Mouse (Mus musculus) bone marrow, adult 2 months (tissue): ENCODE results near the gene Tubgcp3.

ENCODE experiments used
- CTCF ChIP-seq: fragments of 200-500 bp; IDR thresholded peaks from 2 replicates; pipeline ENCODE4 v1.5.1; 2011; ENCODE audit warnings: low read length, control low read depth; ENCODE audit not compliant: control insufficient read depth, insufficient read depth
- POLR2A ChIP-seq: fragments of 200-500 bp; IDR thresholded peaks from 2 replicates; pipeline ENCODE4 v1.6.1; 2011; ENCODE audit warnings: low read depth, mild to moderate bottlenecking, control low read depth, low read length, borderline replicate concordance; ENCODE audit not compliant: control insufficient read depth

DNA sequence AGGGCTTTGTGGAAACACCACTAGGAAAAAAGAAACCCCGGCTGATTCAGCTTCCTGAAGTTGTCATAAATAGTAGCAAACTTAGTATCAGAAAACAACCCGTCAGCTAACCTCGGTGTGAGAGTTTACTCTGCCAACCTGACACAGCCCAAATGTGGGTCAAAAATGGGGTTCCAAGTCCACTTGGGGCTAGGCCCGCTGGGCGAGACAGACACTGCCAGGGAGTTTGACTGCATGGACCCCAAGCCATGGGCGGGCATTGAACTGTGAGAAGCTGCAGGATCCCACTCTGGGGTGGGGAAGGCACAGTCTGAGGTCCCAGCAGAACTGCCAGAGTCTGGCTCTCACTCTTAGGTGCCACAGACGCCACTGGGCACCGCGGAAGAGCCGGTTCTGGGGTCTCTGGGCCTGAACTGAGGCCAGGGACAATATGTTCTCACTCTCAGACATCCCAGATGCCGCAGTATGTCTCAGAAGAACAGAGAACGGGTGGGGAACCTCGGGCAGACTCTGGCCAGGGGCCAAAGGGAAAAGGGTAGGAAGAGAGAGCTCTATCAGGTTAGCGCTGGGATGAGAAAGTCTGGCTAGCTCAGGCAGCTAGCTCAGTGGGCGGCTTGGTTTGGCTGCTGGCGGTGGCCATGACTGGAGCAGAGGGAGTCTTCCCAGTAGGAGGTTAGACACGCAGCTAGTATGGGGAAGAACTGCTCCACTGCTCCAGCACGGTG lies 44.0 kb upstream of the Tubgcp3 start:
- no peak for TF ChIP-seq POLR2A
- TF ChIP-seq CTCF: no peak
